Mouse (Mus musculus): Measurements from ENCODE around the gene Polh.
A peak's percentile ranks its signal among the peaks of the same experiment; 100 is the strongest.

Gene Polh

DNA sequence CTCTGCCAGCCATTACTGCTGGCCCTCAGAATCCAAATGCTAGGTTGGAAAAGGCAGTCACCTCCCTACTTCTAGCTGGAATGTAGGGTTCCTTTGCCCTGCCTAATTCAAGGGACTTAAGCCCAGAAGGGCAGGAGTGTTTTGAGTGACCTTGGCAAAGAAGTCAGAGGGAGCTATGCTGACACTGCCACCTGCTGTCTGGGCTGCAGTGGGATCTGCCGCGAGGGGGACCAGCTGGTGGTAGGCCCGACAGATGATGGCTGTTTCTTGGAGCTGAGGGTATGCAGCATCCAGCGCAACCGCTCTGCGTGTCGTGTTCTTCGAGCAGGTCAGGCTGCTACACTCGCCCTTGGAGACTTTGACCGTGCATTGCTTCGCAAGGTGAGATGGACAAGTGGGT lies 35.4 kb downstream of the Polh start:
- DNase-seq = peak in 1 of 2 experiments; percentile 47

DNA sequence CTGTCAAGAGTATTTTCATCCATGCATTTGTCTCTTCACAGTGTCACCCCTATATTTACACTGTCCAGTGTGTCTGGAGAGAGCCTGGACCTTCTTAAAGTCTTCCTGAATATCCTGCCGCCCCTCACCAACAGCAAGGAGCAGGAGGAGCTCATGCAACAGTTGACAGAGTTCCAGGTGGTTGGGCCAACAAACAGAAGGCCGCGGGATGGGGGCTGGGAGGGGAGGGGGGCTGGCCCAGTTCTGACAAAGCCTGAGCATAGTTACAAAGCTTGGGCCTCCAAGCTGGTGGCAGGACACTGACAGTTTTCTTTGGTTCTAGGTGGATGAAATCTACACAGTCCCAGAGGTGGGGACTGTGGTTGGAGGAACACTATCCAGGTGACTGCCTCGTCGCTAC lies 36.2 kb downstream of the Polh start:
- DNase-seq = no peak

DNA sequence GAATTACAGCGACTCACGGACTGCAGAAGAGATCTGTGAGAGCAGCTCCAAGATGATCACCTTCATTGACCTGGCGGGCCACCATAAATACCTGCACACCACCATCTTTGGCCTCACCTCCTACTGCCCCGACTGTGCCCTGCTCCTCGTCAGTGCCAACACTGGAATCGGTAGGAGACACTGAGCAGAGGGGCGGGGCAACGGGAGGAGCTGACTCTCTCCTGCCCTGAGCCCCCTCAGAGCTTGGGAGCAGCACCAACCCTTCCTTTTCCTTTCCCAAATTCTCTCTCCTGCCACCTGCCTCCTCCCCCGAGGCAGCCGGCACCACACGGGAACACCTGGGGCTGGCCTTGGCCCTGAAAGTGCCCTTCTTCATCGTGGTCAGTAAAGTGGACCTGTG lies 37.0 kb downstream of the Polh start:
- DNase-seq = no peak

DNA sequence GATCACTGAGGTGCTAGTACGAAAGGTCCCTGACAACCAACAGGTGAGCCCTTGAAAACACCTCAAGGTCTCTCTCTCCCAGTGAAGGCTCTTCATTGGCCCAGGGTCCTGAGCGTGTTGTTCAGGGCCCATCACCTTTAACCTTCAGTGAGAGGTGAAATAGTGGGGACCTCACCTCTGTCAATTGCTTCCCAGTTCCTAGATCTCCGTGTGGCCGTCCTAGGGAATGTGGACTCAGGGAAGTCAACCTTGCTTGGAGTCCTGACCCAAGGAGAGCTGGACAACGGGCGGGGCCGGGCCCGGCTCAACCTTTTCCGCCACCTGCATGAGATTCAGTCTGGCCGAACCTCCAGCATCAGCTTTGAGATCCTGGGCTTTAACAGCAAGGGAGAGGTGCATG lies 37.7 kb downstream of the Polh start:
- DNase-seq = no peak

DNA sequence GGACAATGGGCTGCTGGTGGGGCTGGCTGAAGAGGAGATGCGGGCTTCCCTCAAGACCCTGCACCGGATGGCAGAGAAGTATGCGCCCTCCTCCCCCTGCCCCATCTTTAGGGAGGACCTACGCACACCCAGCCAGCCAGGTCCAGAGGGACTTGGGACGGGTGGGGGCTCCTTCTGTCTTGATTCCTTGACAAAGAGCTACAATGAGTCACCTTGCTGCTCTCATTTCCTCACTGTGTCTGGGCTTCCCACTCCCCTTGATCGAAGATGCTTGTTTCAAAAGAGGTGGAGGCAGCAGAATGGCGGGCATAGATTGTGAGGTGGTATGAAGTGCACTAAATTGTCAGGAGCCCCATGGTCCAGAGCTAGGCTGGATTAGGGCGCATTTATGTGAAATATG lies 38.1 kb downstream of the Polh start:
- DNase-seq = no peak

DNA sequence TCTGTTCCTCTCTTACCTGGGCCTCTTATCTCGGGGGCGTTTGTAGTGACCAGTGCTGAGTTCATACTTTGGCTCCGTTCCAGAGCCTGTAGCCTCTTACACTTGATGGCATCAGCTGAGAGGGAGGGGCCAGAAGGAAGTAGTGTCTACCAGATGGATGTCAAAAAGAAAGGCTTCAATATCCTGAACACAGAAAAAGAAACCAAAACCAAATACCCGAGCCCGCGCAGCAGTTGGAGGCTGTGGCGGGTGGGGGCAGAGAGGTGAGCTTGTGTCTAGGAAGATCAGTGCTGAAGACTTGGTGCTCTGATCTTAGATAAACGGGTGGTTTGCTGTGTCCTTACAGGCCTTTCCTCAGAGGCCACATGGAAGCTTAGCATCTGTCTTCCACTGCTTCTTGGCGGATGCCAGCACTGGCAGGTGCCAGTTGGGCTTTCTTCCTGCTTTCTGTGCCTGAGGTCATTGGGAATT lies 39.5 kb downstream of the Polh start:
- DNase-seq = peak in 1 of 2 experiments; percentile 53

DNA sequence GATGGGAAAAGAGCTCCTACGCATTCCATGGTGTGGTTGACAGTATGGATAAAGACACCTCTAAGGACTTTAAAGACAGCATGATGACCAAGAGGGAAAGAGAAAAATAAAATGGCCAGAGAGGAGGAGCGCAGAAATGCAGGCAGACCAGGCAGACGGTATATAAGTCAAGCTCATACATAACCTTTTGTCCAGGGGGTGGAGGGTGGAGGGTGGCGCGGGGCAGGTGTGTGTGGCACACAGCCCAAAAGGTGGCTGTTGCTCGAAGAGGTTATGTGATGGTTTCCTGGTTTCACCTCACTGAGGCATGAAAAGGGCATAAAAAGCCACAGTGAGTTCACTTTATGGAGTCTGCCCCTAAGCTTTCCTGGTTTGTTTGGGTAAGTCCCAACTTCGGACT lies 39.9 kb downstream of the Polh start:
- peak in 1 of 2 experiments; percentile 25 for DNase-seq

DNA sequence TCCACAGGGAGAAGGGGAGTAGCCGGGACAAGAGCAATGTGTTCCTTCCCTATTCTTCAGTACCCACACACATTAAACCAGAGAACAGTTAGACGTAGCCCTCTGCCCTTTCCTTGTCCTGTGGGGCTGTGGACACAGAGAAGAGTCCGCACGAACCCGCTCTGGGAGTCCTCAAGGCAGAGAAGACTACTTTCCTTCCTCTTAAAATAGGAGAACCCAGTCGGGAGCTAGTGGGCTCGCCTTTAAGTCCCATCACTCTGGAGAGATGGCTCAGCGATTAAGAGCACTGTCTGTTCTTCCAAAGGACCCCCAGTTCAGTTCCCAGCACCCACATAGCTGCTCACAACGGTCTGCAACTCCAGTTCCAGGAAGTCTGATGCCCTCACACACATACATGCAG lies 40.7 kb downstream of the Polh start:
- no peak for DNase-seq

DNA sequence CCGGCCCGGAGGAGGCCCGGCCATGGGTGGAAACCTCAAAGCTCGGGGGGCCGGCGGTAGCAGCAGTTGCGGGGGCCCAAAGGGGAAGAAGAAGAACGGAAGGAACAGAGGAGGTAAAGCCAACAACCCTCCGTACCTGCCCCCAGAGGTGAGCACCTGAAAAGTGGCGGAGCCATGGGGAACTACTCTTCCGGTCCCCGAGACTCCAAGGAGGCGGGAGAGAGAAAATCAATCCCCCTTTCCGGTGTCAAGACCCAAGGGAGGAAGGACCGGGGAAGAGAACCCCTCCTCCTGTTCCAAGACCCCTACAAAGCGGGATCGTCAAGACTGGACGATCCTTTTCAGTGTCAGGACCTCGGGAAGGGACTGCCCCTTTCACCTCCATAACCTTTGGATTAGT lies 41.3 kb downstream of the Polh start:
- no peak for DNase-seq

DNA sequence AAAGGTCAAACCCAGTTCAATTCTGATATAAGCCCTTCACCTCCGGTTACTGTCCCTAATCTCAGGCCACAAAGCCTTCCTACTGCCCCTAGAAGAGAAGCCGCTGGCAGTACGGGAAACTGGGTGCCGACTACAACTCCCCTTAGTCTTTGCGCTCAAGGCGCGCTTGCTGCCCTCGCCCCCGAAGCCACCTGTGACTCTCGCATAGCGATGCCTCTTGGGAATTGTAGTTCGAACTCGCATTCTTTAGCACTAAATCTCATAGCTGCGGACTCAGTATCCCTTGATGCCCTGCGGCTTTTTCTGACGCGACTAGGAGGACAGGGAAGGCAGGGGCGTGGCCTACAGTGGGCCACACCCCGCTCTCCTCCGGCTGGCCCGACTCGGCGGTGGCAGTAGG lies 41.8 kb downstream of the Polh start, which contains the start of gene Gtpbp2:
Gene Gtpbp2, plus strand, starts transcription at position 347 of the 400 bp plus-strand sequence.
- peak; percentile 94 to 96 for DNase-seq

DNA sequence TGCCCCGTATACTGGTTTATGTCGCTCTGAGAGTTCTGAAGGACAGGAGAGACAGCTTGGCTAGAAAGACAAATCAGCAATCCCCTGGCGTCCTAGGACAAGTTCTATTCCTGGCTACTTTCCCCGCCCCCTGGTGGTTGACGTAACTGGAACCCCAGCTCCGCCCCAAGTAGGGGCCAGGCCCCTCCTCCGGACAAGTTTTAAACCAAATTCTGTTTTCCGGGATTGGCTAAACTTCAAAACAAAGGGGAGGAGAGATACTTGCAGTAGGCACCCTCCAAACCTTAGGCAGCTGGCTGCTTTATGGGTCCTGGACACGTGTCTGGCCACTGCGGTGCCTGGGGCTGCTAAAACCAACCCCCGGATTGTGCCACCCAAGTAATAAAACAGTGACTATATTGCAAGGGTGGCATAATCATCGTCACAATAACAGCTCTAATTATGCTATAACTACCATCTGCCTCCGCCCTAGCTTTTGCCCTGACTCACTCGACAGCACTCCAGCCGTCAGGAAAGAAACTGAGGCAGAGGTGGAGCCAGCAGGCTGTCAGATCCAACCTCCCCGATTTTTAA lies 42.3 kb downstream of the Polh start:
- DNase-seq = peak; percentile 95 to 96

DNA sequence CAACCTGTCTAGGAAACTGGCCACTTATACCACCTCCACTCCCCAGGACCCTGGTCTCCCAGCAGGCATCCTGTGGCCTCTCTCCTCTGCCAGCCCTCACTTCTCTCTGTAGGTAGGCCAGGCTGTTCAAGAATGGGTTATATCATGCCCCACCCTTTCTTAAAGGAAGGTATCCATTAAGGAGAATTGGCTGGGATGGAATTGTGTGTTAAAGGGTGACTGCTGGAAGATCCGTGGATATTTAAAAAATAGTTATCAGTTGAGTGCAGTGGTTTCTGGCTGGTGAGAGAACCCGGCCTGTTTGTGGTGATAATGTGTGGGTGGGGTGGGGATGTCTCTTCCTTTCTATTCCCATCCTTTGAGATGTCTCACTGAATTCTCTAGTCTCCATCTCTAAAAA lies 43.2 kb downstream of the Polh start:
- no peak for DNase-seq

DNA sequence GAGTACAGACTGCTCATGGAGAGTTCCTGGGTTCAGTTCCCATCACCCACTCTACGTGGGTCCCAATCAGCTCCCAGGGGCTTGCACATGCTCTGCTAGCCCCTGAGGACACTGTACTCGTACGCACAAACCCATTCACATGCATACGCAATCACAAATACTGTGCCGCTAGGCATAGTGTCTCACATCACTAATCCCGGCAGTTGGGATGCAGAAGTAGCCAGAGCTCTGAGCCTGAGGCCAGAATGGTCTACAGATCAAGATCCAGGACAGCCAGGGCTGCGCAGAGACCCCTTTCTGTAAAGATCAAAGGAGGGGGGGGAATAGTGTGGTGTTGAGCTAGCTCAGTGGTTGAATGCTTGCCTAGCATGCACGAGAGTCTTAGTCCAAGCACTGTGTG lies 45.3 kb downstream of the Polh start:
- DNase-seq = no peak

DNA sequence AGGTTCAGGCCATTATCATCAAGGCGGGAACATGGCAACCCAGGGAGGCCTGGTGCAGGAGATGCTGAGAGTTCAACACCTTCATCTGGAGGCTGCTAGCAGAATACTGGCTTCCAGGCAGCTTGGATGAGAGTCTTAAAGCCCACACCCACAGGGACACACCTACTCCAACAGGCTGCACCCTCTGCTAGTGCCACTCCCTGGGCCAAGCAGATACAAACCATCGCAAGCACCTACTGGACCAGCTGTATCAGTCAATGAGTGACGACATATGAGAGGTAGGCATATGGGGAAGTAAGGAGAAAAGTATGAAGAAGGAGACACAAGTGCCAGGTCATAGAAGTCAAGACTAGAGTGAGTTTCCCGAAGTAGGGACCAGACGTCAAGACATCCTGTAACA lies 45.8 kb downstream of the Polh start:
- DNase-seq = no peak

DNA sequence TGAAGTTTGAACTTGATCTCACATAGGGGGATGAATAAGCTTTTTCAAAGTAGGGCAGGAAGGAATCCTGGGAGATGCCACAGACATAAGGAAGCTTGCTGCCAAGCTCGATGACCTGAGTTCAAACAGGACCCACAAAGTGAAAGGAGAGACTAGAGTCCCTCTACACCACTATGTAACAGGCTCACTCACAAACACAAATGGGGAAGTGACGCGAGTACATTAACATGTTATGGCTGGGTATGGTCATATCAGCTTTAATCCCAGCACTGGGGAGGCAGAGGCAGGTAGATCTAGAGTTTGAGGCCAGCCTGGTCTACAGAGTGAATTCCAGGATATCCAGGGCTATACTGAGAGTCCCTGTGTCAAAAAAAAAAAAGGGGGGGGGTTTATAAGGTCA lies 48.1 kb downstream of the Polh start:
- no peak for DNase-seq

DNA sequence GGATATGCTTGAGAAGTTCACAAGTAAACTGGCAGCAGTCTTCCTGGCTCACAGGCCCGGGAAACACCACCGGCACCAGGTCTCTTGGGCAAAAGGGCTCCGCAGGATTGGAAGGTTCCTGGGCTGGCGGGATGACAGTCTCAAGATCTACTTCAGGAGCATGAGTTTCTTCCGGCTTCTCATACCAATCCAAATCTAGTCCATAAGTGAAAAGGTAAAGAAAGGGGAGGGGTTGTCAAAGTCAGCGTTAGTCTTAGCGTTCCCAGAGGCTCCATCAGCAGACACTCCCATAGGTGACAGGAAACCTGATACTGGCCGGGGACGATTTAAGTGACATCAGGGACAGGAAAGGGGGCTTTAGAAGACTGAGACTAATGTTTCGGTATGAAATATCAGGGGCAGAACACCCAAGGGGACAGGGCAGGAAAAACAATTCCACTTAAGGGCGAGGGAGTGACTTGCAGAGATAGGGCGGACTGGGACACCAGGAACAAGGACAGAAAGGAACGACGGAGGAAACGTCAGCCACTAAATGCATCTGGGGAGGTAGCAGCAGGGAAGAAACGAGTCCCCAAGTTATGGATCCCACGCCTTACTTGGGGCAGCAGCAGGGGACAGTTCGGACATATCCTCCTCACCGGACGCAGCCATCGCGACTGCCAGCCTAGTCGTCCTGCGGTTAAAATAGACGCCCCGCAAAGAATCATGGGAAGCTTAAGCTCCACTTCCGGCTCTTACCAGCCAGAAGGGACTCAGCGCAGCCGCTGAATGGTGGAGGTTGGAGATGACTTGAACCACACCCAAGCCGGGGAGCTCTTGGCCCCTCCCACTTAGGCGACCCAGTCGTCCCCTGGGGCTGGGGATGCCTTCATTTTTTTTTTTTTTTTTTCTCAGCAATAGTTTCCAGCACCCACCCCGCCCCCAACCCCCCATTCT lies 49.3 kb downstream of the Polh start, which contains the start of gene Mad2l1bp:
Gene Mad2l1bp, minus strand, starts transcription at position 707 of the 936 bp plus-strand sequence.
- peak; percentile 88 to 94 for DNase-seq

DNA sequence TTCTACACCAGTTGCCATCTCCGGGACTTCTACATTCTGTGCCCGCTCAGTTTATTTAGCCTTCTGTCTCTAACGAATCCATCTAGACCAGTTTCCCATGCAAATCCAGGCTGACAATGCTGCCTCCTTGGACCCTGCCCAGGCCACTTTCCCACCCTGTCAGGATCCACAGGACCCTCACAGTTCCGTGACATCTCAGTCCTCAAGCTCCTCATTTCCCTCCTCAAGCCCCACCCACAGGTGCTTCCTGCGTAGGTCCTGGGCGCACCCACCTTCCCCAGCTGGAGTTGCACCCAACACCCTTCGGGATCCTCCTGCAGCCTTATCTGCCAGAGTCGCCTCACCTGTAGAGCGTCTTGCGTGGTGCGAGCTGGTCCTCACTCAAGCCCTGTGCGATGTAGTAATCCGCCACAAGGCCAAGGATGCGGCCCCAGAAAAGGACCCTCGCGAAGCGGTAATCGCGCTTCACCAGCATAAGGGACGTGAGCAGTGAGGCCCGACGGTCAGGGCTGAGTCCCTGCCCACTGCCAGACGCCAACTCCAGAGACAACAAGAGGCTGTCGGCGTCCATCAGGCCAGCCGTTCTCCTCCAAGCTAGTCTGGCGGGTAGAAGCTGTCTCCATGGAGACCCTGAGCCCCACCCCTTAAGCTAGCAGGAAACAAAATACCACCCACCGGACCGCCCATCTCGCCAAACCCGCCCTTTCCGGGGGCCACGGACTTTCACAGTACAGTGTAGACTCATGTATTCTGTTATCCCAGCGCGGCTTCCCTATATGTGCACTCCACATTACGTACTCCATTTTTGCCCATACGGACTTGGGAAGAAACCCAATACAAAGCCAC lies 58.6 kb downstream of the Polh start, which contains the start of gene Rsph9:
Gene Rsph9, minus strand, starts transcription at position 639 of the 846 bp plus-strand sequence.
- DNase-seq = peak; percentile 89 to 92

DNA sequence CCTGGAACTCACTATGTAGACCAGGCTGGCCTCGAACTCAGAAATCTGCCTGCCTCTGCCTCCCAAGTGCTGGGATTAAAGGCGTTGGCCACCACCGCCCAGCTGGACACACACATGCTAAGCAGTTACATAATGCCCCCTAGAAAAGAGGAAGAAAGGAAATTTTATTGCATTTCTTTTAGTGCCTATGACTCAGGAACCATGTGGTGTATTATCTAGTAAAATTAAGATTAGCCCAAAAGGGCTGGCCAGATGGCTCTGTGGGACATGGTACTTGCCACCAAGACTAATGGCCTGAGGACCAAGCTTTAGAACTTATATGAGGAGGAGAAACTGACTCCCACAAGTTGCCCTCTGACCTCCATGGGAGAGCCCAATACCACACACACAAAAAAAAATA lies 62.6 kb downstream of the Polh start:
- DNase-seq = no peak

DNA sequence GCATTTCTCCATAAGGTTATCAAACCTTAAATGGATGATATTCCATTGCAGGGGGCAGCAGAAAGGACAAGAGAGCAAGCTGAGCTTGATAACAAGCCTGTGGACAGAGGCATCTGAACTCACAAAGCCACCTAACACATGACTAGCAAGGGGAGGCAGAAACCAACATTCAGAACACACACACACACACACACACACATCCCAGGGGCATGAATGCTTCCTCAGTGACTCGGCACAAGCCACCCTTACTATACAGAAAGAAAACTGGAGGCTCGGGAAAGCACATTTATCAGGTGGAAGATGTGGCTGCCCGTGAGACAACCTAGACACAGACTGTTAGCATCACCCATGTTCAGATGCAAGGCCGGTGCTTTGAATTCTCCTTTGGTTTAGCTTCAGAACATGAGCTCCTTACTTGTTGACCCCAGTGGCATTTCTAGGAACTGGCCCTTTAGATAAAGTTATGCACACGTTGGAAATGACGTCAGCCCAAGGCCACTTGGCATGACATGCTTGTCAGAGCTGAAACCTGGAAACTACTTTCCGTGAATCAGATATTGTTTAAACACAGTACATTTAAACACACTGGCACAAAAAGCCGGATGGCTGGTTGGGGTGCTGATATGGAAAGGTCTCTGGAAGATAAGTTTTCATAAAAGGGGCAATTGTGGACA lies 63.7 kb downstream of the Polh start:
- DNase-seq = no peak

DNA sequence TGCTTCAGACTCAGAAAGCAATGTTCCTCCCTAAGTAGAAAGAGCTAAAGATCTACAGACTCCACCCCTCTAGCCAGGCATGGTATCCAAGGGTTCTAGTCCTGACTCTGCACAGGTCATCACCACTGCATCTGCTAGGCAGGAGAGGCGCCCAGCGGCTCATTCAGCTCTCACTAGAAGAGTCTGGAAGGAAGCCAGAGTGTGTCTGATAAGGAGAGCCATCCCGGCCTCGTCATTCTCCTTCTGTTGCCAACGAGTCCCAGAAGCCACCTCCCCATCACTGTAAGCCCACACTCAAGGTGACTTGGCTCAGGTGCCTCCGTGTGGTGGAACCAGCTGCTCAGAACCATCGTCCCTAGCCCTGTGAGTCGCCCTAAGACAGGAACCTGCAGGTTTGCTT lies 69.6 kb downstream of the Polh start:
- no peak for DNase-seq

DNA sequence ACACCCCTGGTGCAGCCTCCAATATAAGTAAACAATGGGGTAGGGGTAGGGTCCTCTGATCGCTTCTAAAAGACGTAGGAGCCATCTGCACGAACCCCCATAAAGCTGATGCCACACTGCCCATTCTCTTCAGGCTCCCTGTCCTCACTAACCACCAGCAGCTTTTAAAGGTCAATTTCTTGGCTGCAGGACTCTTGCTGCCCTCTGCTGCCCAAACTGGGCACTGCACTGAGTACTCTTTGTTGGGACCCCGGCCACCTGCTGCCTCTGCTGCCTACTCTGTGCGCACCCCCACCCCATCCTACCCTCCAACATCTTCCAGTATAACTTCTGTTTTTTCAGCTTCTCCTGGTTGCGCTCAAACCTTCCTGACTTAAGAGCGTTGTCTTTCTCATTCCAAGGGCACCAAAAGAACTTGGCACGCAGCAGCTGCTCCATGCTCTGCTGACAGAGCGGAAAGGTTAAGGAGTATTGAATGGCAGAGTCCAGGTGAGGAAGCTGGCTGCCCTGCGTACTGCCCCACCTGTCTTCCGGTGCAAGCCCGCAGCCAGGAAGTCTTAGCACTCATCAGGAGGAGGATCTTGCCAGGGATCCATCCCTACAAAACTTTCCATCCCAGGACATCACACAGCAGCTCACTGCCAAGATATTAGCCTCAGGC lies 70.3 kb downstream of the Polh start:
- peak; percentile 91 for DNase-seq
